Mouse (Mus musculus): ENCODE measurements around the gene Ticam1. TPM values are rescaled to one million over a fixed set of nuclear protein-coding genes. Genes with fewer than 3 reads are reported as not detected.

Gene Ticam1
- total RNA-seq (2023), result 10.6 TPM

DNA sequence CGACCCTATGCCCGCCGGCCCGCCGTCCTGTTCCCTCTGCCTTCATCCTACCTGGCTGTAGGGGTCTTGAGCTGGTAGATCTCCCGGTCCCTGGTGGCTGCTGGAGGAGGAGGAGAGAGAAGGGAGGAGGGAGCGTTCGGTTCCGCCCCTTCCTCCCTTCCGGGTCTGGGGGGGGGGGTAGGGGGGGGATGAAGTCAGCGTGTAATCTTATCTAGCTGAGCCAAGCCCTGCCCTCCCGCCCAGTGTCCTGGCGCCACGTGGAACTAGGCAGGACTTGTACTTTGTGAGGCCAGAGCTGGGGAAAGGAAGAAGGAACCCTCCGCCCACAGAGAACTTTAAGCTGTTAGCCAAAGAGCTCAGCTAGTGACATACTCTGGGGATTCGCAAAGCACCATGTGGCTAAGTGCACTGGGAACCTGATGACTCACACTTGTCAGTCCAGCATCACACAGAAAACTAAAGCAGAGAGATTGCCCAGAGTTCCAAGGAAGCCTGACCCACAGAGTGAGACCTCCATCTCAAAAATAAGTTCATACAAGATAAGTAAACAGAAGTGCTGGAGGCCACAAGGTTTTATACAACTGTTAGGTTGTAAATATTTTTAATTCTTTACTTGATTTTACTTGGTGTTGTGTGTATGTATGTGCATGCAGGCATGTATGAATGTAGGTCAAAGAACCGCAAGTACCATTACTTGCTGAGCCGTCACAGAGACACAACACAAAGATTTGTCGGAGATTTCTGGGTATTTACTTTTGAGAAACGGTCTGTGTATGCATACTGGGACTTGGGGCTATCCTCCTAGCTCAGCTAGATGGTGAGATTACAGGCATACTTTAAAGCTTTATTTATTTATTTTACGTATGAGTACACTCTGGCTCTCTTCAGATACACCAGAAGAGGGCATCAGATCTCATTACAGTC lies at the start of gene Ticam1:
Gene Ticam1 (minus strand): TSS at position 144 of the 924 bp plus-strand sequence.

DNA sequence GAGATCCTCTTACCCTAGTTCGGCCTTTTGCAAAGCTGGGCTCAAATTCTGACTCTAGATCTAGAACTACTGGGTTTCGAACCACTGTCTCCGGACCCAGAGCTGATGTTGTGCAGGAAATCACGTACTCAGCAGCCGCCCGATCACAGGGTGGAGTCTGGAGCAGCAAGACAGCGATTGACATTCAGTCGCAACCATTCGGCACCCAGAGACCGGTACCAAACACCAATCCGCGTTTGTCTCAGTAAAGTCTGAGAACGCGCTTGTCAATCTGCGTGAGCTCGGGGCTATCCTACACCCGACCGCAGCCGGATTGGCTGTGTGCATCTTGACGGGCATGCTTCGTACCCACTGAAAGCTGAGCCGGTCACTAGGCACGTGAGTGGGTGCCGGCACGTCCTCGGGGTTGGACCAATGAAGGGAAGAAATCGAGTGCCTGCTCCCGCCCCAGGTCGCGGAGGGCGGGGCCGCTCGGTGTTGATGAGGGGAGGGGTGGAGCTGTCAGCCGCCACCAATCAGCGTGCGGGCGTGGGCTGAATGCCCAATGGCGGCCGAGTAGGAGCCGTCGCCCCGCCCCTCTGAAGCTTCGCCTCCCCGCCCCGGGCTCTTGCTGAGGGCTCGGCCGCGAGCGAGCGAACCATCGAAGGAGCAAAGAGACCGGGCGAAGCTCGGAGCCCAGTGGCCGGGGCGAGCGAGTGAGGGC lies 49.0 kb upstream of the Ticam1 start, which contains the start of gene Kdm4b:
Gene Kdm4b (plus strand): TSS at position 613 of the 703 bp plus-strand sequence.

DNA sequence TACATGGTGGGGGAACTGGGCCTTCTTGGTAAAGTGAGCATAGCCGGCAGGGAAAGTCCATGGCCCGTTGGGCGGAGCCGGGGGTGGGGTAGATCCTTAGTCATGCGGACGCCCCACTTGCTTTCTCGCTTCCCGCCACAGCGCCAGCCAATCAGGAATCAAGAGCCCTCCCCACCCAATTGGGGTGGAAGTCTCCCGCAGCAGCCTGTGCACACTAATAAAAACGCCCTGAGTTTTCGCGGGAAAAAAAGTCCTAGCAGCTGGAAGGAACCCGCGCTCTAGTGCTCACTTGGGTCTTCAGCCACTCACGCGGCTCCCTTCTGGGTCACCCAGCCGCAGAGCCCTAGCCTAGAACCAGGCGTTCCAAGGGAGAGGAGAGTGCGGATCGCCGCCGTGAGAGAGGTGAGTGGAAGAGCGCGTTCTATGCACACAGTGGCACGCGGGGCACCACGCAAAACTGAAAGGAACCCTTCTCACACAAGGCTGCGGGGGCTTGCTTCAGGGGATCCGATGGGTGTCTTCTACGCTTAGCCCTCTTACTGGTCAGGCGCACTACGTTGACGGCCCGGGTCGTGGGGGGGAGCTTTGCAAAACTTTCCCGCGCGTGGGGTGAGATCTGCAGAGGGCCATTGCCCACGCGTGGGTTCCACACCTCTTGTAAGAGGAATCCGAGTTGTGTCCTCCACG lies 26.7 kb upstream of the Ticam1 start, which contains the start of gene Uhrf1:
Gene Uhrf1 (plus strand): TSS at position 162 of the 687 bp plus-strand sequence.

DNA sequence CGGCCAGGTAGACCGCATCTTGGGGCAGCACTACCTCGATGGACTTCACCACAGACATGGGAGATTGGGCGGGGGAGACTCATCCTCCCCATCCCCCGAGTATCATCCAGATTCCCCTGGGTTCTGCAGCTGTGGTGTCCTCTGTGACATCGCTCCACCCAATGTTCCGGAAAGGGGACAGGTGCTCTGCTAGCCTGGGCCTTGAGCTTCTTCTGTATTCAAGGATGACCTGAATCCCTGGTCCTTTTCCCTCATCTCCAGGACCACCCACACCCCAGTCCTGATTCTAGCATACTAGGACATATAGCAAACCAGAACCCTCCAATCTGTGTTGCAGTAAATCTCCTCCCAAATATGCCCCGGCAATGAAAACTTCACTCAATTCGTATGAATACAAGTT lies 23.6 kb upstream of the Ticam1 start, which contains the start of gene Arrdc5:
Gene Arrdc5 (minus strand): TSS at position 101 of the 400 bp plus-strand sequence.

GRCm38 (mm10) chr17:56292531-56293222 lies 16.1 kb upstream of the Ticam1 start, which contains the start of gene Plin3:
Gene Plin3, minus strand, starts transcription at chr17:56292873.

DNA sequence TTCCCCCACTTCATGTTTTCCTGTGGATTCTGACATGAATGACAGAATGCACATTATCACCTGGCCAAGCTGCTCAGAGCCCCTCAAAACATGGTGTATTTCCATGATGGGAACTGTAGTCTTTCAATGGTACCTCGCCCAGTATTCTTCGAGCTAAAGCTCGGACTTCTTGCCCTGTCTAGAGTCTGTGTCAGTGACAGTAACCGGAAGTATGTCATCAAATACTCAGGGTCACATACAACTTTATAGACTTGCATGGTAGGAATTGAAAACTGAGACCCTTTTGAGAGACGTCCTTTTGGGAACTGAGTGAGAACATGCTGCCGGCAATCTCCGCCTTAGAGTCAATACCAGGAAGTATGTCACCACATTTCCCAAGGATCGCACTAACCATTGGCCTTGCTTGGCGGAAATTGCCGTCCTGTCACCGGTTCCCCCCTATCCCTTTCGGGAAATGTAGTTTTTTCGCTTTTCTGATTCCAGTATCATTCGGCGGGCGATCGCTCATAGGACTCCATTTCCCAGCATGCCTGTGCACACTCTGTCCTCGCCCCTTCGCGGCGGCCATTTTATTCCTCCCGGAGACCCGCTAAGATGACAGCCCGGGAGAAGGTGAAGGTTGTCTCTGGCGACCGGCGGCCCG lies 20.2 kb downstream of the Ticam1 start, which contains the start of gene Fem1a:
Gene Fem1a (plus strand): TSS at position 572 of the 643 bp plus-strand sequence.

Other genes starting within 250 kb of the Ticam1 start
- 129 TPM for gene Sh3gl1, start 240.2 kb downstream of the Ticam1 start, total RNA-seq (2023)
- gene Chaf1a, start 236.3 kb downstream of the Ticam1 start, total RNA-seq (2023), result 1.4 TPM
- 74.7 TPM for gene Ubxn6, start 201.8 kb downstream of the Ticam1 start, total RNA-seq (2023)
- 124 TPM for gene Hdgfl2, start 197.2 kb downstream of the Ticam1 start, total RNA-seq (2023)
- gene Plin4, start 167.0 kb downstream of the Ticam1 start, total RNA-seq (2023), result not detected
- gene Plin5, start 159.2 kb downstream of the Ticam1 start, total RNA-seq (2023), result not detected
- not detected for gene Lrg1, start 154.8 kb downstream of the Ticam1 start, total RNA-seq (2023)
- 0.24 TPM for gene Sema6b, start 136.4 kb downstream of the Ticam1 start, total RNA-seq (2023)
- gene Tnfaip8l1, start 114.3 kb downstream of the Ticam1 start, total RNA-seq (2023), result 17.3 TPM
- 50.6 TPM for gene Mydgf, start 92.9 kb downstream of the Ticam1 start, total RNA-seq (2023)
- gene Dpp9, start 57.9 kb downstream of the Ticam1 start, total RNA-seq (2023), result 48.0 TPM
- 22.6 TPM for gene Fem1a, start 20.0 kb downstream of the Ticam1 start, total RNA-seq (2023)
- gene Plin3, start 16.1 kb upstream of the Ticam1 start, total RNA-seq (2023), result 10.9 TPM
- gene Arrdc5, start 23.5 kb upstream of the Ticam1 start, total RNA-seq (2023), result not detected
- 3.9 TPM for gene Uhrf1, start 26.5 kb upstream of the Ticam1 start, total RNA-seq (2023)
- 77.4 TPM for gene Kdm4b, start 49.3 kb upstream of the Ticam1 start, total RNA-seq (2023)
- 11.4 TPM for gene Ptprs, start 199.7 kb upstream of the Ticam1 start, total RNA-seq (2023)
- not detected for gene Znrf4, start 235.6 kb upstream of the Ticam1 start, total RNA-seq (2023)

Data from CD4-positive naive resting alpha-beta T cell, adult 57 days (primary cell).